Comparison of ENCODE assay signal across 29 mouse cellular contexts in genomic region chr13:38525261-38525660, GRCm38 (mm10). TPM values are rescaled to one million over a fixed set of nuclear protein-coding genes. Genes with fewer than 3 reads are reported as not detected.
A peak's percentile ranks its signal among the peaks of the same experiment; 100 is the strongest.
DNase-seq lines count a peak whose midpoint lies in the region; ATAC-seq and TF ChIP-seq lines count a peak whose summit lies in the region.
"Had no signal": no experiment of that assay in that cellular context is flagged by ENCODE, and none has a peak within 500 bp of the region (broad histone marks: within the 10 kb centered on the region; RNA-seq: fewer than 3 reads in every experiment).

No protein-coding gene starts in this region.

- no peak for TF ChIP-seq POLR2A in lung, adult 2 months (IDR thresholded peaks at IDR 0.05; ENCODE audit: borderline replicate concordance, extremely low read depth, low read depth, low read length)

- no peak overlapping the region for H3K27ac ChIP-seq in heart, embryonic 12.5 days (ENCODE audit: poor library complexity, severe bottlenecking)
- no peak overlapping the region for H3K27ac ChIP-seq in heart, postnatal 0 days (ENCODE audit: low read depth)
- H3K27ac ChIP-seq in lung, embryonic 15.5 days: peak overlapping the region; percentile 26; the same call in 1 of the 2 replicates
- no peak overlapping the region for H3K27ac ChIP-seq in forebrain, embryonic 13.5 days
- H3K27ac ChIP-seq: embryonic facial prominence, embryonic 13.5 days; forebrain, embryonic 10.5 days; gastrocnemius, adult 2 months; hindbrain, embryonic 14.5 days; layer of hippocampus, adult 2 months; limb, embryonic 13.5 days; midbrain, embryonic 15.5 days; neural tube, embryonic 15.5 days; stomach, embryonic 15.5 days had no signal

- H3K9ac ChIP-seq in heart, embryonic 12.5 days: no peak overlapping the region
- no peak overlapping the region; the same call in 1 of the 2 replicates for H3K9ac ChIP-seq in heart, postnatal 0 days (replicated peaks; ENCODE audit: low read depth, low read length)
- H3K9ac ChIP-seq in lung, embryonic 15.5 days: no peak overlapping the region
- no peak overlapping the region for H3K9ac ChIP-seq in forebrain, embryonic 13.5 days
- H3K9ac ChIP-seq: embryonic facial prominence, embryonic 13.5 days; hindbrain, embryonic 14.5 days; limb, embryonic 13.5 days; midbrain, embryonic 15.5 days; neural tube, embryonic 15.5 days; stomach, embryonic 15.5 days had no signal

- DNase-seq in heart, postnatal 10 days: no peak
- no peak for DNase-seq in heart, postnatal 0 days (ENCODE audit: low spot score)
- DNase-seq in heart, postnatal 25 days (ENCODE audit: low spot score): no peak
- DNase-seq in lung, adult 2 months: no peak
- DNase-seq: adrenal gland, adult 2 months; adrenal gland, postnatal 36 days; cerebellum, adult 18-20 months; cerebellum, postnatal 10 days; gastrocnemius, adult 2 months; gastrocnemius, postnatal 36 days; kidney, adult 18-20 months; kidney, postnatal 36 days; retina, postnatal 1 day; right cerebral cortex, postnatal 14 days; thymus, postnatal 14 days had no signal

- H3K4me2 ChIP-seq in heart, embryonic 12.5 days: peak overlapping the region; percentile 26
- 0 out of 2 replicates have a peak overlapping the region, but pooled peaks have one; percentile 25 for H3K4me2 ChIP-seq in heart, postnatal 0 days (ENCODE audit: low read depth, low read length)
- no peak overlapping the region for H3K4me2 ChIP-seq in lung, embryonic 15.5 days
- H3K4me2 ChIP-seq in forebrain, embryonic 13.5 days: no peak overlapping the region
- H3K4me2 ChIP-seq: midbrain, embryonic 15.5 days; stomach, embryonic 15.5 days had no signal

- 83% methylated on average over 3 of the region's 3 CpGs for WGBS in heart, embryonic 12.5 days
- WGBS in heart, postnatal 0 days: 84% methylated on average over 3 of the region's 3 CpGs
- WGBS in lung, embryonic 15.5 days: 56% methylated on average over 3 of the region's 3 CpGs
- 66% methylated on average over 3 of the region's 3 CpGs for WGBS in lung, adult 2 months
- WGBS in forebrain, embryonic 13.5 days: 85% methylated on average over 3 of the region's 3 CpGs

- peaks cover 38% of the 10 kb centered on the region for H3K36me3 ChIP-seq in heart, embryonic 12.5 days
- peaks cover 31% of the 10 kb centered on the region for H3K36me3 ChIP-seq in heart, postnatal 0 days (replicated peaks; ENCODE audit: control insufficient read depth, insufficient read depth, low read length)
- H3K36me3 ChIP-seq in lung, embryonic 15.5 days: peaks cover 19% of the 10 kb centered on the region
- H3K36me3 ChIP-seq in forebrain, embryonic 13.5 days (ENCODE audit: poor library complexity, severe bottlenecking): peaks cover 26% of the 10 kb centered on the region
- H3K36me3 ChIP-seq: midbrain, embryonic 15.5 days had no signal

- no peak overlapping the region; the same call in 1 of the 2 replicates for H3K4me3 ChIP-seq in heart, embryonic 12.5 days
- H3K4me3 ChIP-seq in heart, postnatal 0 days (ENCODE audit: low read depth, low read length): no peak overlapping the region
- H3K4me3 ChIP-seq in lung, embryonic 15.5 days: no peak overlapping the region
- H3K4me3 ChIP-seq in lung, adult 2 months (replicated peaks; ENCODE audit: extremely low read depth, low read depth, low read length): no peak overlapping the region
- no peak overlapping the region for H3K4me3 ChIP-seq in forebrain, embryonic 13.5 days
- H3K4me3 ChIP-seq: gastrocnemius, adult 2 months; layer of hippocampus, adult 2 months; midbrain, embryonic 15.5 days; neural tube, embryonic 15.5 days had no signal

- H3K9me3 ChIP-seq in heart, embryonic 12.5 days (replicated peaks): no peaks in the 10 kb centered on the region
- no peaks in the 10 kb centered on the region for H3K9me3 ChIP-seq in heart, postnatal 0 days (replicated peaks; ENCODE audit: control insufficient read depth, low read length)
- no peaks in the 10 kb centered on the region for H3K9me3 ChIP-seq in lung, embryonic 15.5 days
- no peaks in the 10 kb centered on the region for H3K9me3 ChIP-seq in forebrain, embryonic 13.5 days (replicated peaks)
- H3K9me3 ChIP-seq: embryonic facial prominence, embryonic 13.5 days; forebrain, embryonic 10.5 days; limb, embryonic 13.5 days; midbrain, embryonic 15.5 days; neural tube, embryonic 15.5 days; stomach, embryonic 15.5 days had no signal

- intact Hi-C loops in heart, postnatal 10 days (cut with DNase I): loop anchor here (5.0 kb wide), 2 partner anchors 57 to 183 kb away; no protein-coding TSS in a partner anchor
- intact Hi-C loops in heart, postnatal 25 days (cut with DNase I): loop anchor here (5.0 to 10.0 kb wide), 2 partner anchors 168 to 530 kb away; partner anchors contain the start of gene Ssr1

- no peaks in the 10 kb centered on the region for H3K27me3 ChIP-seq in heart, embryonic 12.5 days (replicated peaks)
- H3K27me3 ChIP-seq in heart, postnatal 0 days (ENCODE audit: control insufficient read depth, insufficient read depth, low read length): no peaks in the 10 kb centered on the region
- no peaks in the 10 kb centered on the region for H3K27me3 ChIP-seq in lung, embryonic 15.5 days
- no peaks in the 10 kb centered on the region for H3K27me3 ChIP-seq in forebrain, embryonic 13.5 days
- H3K27me3 ChIP-seq: CH12.LX; embryonic facial prominence, embryonic 13.5 days; limb, embryonic 13.5 days; midbrain, embryonic 15.5 days; neural tube, embryonic 15.5 days; stomach, embryonic 15.5 days had no signal

- H3K4me1 ChIP-seq in heart, embryonic 12.5 days (replicated peaks): peaks cover 51% of the 10 kb centered on the region
- H3K4me1 ChIP-seq in heart, postnatal 0 days (ENCODE audit: control insufficient read depth, insufficient read depth): peaks cover 29% of the 10 kb centered on the region
- peaks cover 56% of the 10 kb centered on the region for H3K4me1 ChIP-seq in lung, embryonic 15.5 days
- H3K4me1 ChIP-seq in lung, adult 2 months (ENCODE audit: control insufficient read depth, insufficient read depth, low read length): peaks cover 39% of the 10 kb centered on the region
- H3K4me1 ChIP-seq in forebrain, embryonic 13.5 days: peaks cover 25% of the 10 kb centered on the region

- ATAC-seq in heart, embryonic 12.5 days (ENCODE audit: insufficient number of reproducible peaks, low FRiP score): no peak
- no peak for ATAC-seq in heart, postnatal 0 days (ENCODE audit: insufficient read depth, low read depth)
- no peak for ATAC-seq in lung, embryonic 15.5 days (ENCODE audit: borderline replicate concordance, extremely low read depth, low FRiP score, low TSS enrichment)
- no peak for ATAC-seq in forebrain, embryonic 13.5 days
- ATAC-seq: activated CD4-positive, CD25-positive, alpha-beta regulatory T cell, adult 4 months; forebrain, embryonic 16.5 days; midbrain, embryonic 15.5 days had no signal

- no peak for TF ChIP-seq CTCF in heart, postnatal 0 days (IDR thresholded peaks at IDR 0.05; ENCODE audit: low read depth)
- no peak for TF ChIP-seq CTCF in lung, adult 2 months (IDR thresholded peaks at IDR 0.05; ENCODE audit: insufficient read depth, low read length)

- TF ChIP-seq EP300 in heart, postnatal 0 days (IDR thresholded peaks at IDR 0.05; ENCODE audit: low read depth): no peak

RNA-seq across cellular contexts. Expression of gene Txndc5, which starts 3.4 kb away (rescaled TPM):
- polyA plus RNA-seq in heart, embryonic 12.5 days (2016; fragmentation: Nextera tagmentation; extraction: Ambion mirVana): 254 and 258 TPM in 2 replicates
- 10 to 100 TPM; 68.5 to 71.9 TPM for total RNA-seq in heart, postnatal 10 days (2021)
- total RNA-seq in heart, postnatal 0 days (2014; rRNA removed; ENCODE audit: low replicate concordance): 111 and 127 TPM in 2 replicates
- 78.8 and 80.1 TPM in 2 replicates for polyA plus RNA-seq in heart, postnatal 0 days (2015; fragmentation: Nextera tagmentation; extraction: Ambion mirVana)
- 10 to 100 TPM; 32.3 to 37.4 TPM for total RNA-seq in heart, postnatal 25 days (2021)
- 263 and 264 TPM in 2 replicates for polyA plus RNA-seq in lung, embryonic 15.5 days (2015; fragmentation: Nextera tagmentation; extraction: Ambion mirVana)
- 134 and 151 TPM in 2 replicates for polyA plus RNA-seq in lung, adult 2 months (2012; rRNA removed)
- polyA plus RNA-seq in forebrain, embryonic 13.5 days (2015; fragmentation: Nextera tagmentation; extraction: Ambion mirVana): 57.6 and 66.7 TPM in 2 replicates

Comparison
In these comparisons a context has a peak if more than half of its experiments do, and no peak if none do; other contexts are left out.
1. H3K4me2 ChIP-seq: peak in heart, embryonic 12.5 days (single experiment) and heart, postnatal 0 days (single experiment); none in lung, embryonic 15.5 days (single experiment) and forebrain, embryonic 13.5 days (single experiment).